Mouse (Mus musculus) heart, adult 10 weeks (tissue): ENCODE measurements around the gene Tox2. TPM values are rescaled to one million over a fixed set of nuclear protein-coding genes. Genes with fewer than 3 reads are reported as not detected.

Source experiments
- polyA plus RNA-seq: library from polyadenylated mRNA; stranded (reverse); fragments of 350-450 nt; fragmentation: Illumina TruSeq; extraction: RNeasy Lipid Tissue Mini Kit (QIAGEN cat#74804); gene quantifications from one replicate; pipeline ENCODE4 v1.2.3, GENCODE M21; 2014; ENCODE audit warnings: low read depth, low replicate concordance

The Tox2 gene
- polyA plus RNA-seq, result 1.4 TPM

GRCm38 (mm10) chr2:163202884-163203634 lies at the start of gene Tox2:
Gene Tox2, plus strand, starts transcription at chr2:163203125.

Other genes starting within 250 kb of the Tox2 start
- gene Sgk2, start 215.8 kb upstream of the Tox2 start, polyA plus RNA-seq, result not detected
- gene Ift52, start 185.8 kb upstream of the Tox2 start, polyA plus RNA-seq, result 27.7 TPM
- 0.29 TPM for gene Mybl2, start 148.4 kb upstream of the Tox2 start, polyA plus RNA-seq
- gene Gtsf1l, start 115.3 kb upstream of the Tox2 start, polyA plus RNA-seq, result not detected
- gene Jph2, start 194.9 kb downstream of the Tox2 start, polyA plus RNA-seq, result 259 TPM
- gene Oser1, start 221.6 kb downstream of the Tox2 start, polyA plus RNA-seq, result 24.5 TPM
- gene Gdap1l1, start 235.4 kb downstream of the Tox2 start, polyA plus RNA-seq, result not detected